Mouse (Mus musculus) liver, embryonic 13.5 days (tissue): ENCODE measurements at regions not wholly inside any gene's neighbourhood (a gene's known extent, or its start where the extent isn't known, plus 50 kb on each side); places are given as distances from the start of the nearest gene placed in this dataset.

Experiments
- ATAC-seq: fragments of 200-750 bp; cut with Nextera tagmentation; 2 replicates; pipeline ENCODE4 v1.8.0; 2017; ENCODE audit warnings: low read depth, mild to moderate bottlenecking, moderate number of reproducible peaks, moderate library complexity
- DNase-seq: peaks from one replicate; pipeline ENCODE4 v3.0.0; 2022
- H3K27ac ChIP-seq: fragments of 300-500 bp; sonication (generic); 2 replicates; pipeline ENCODE4 v1.5.1; 2015; ENCODE audit warnings: moderate library complexity, mild to moderate bottlenecking, inconsistent platforms
- H3K27me3 ChIP-seq: fragments of 300-500 bp; sonication (generic); 2 replicates; pipeline ENCODE4 v1.6.1; 2015; ENCODE audit warnings: mild to moderate bottlenecking, inconsistent platforms
- H3K36me3 ChIP-seq: fragments of 300-500 bp; sonication (generic); 2 replicates; pipeline ENCODE4 v1.6.1; 2015; ENCODE audit warnings: mild to moderate bottlenecking, inconsistent platforms
- H3K4me1 ChIP-seq: fragments of 300-500 bp; sonication (generic); replicated peaks from 2 replicates; pipeline ENCODE4 v1.6.1; 2015; ENCODE audit warnings: inconsistent platforms
- H3K4me2 ChIP-seq: fragments of 300-500 bp; sonication (generic); 2 replicates; pipeline ENCODE4 v1.6.1; 2015; ENCODE audit warnings: inconsistent platforms, mild to moderate bottlenecking, moderate library complexity
- H3K4me3 ChIP-seq: fragments of 300-500 bp; sonication (generic); replicated peaks from 2 replicates; pipeline ENCODE4 v1.5.1; 2015; ENCODE audit warnings: mild to moderate bottlenecking, inconsistent platforms
- H3K9ac ChIP-seq: fragments of 300-500 bp; sonication (generic); 2 replicates; pipeline ENCODE4 v1.6.1; 2015; ENCODE audit warnings: mild to moderate bottlenecking, inconsistent platforms
- H3K9me3 ChIP-seq: fragments of 300-500 bp; sonication (generic); replicated peaks from 2 replicates; pipeline ENCODE4 v1.6.1; 2016; ENCODE audit warnings: inconsistent platforms
- WGBS: fragments of 180-500 bp; shearing (Covaris S2); methylation state at CpG from one replicate; pipeline ENCODE4 v1.1.7; 2015; ENCODE audit not compliant: insufficient replicate concordance; 5-methylcytosine and 5-hydroxymethylcytosine counted together

- 49% methylated on average over 2 of the region's 2 CpGs for WGBS
- H3K4me2 ChIP-seq, result no peak overlapping the region
Observed at GRCm38 (mm10) chr3:52196936-52197246, 71.2 kb upstream of the Foxo1 start.

GRCm38 (mm10) chr3:52197982-52198750 lies 70.0 kb upstream of the Foxo1 start:
- H3K27ac ChIP-seq, result no peak overlapping the region
- DNase-seq, result no peak
- H3K4me3 ChIP-seq, result no peak overlapping the region

More at GRCm38 (mm10) chr3:52196936-52197246, 71.2 kb upstream of the Foxo1 start:
- no peak overlapping the region for H3K4me3 ChIP-seq
- H3K4me1 ChIP-seq, result peaks cover 18% of the 10 kb centered on the region
- H3K9ac ChIP-seq, result no peak overlapping the region
- no peaks in the 10 kb centered on the region for H3K9me3 ChIP-seq
- DNase-seq (no peak), ATAC-seq (no peak)
- no peak overlapping the region for H3K27ac ChIP-seq
- peaks cover 36% of the 10 kb centered on the region for H3K27me3 ChIP-seq
- no peaks in the 10 kb centered on the region for H3K36me3 ChIP-seq

GRCm38 (mm10) chr3:52198751-52199738 lies 69.1 kb upstream of the Foxo1 start:
- WGBS, result 20% methylated on average over 17 of the region's 17 CpGs
- no peak for ATAC-seq
- H3K4me1 ChIP-seq, result peaks cover 18% of the 10 kb centered on the region
- H3K36me3 ChIP-seq, result no peaks in the 10 kb centered on the region
- DNase-seq, result no peak
- H3K4me3 ChIP-seq, result no peak overlapping the region
- H3K4me2 ChIP-seq, result peak overlapping the region; percentile 36
- H3K9me3 ChIP-seq, result no peaks in the 10 kb centered on the region
- no peak overlapping the region for H3K27ac ChIP-seq
- H3K27me3 ChIP-seq, result peaks cover 36% of the 10 kb centered on the region
- H3K9ac ChIP-seq, result no peak overlapping the region

More at GRCm38 (mm10) chr3:52197982-52198750, 70.0 kb upstream of the Foxo1 start:
- Histone ChIP-seq H3K9ac (no peak overlapping the region), H3K27me3 (peaks cover 36% of the 10 kb centered on the region), H3K36me3 (no peaks in the 10 kb centered on the region), H3K4me1 (peaks cover 18% of the 10 kb centered on the region), H3K4me2 (peak overlapping the region; percentile 36; the same call in 1 of the 2 replicates), H3K9me3 (no peaks in the 10 kb centered on the region)
- no peak for ATAC-seq
- WGBS, result 36% methylated on average over 23 of the region's 23 CpGs

- no peaks in the 10 kb centered on the region for H3K36me3 ChIP-seq
- ATAC-seq, result no peak
- no peaks in the 10 kb centered on the region for H3K9me3 ChIP-seq
- no peak overlapping the region for H3K27ac ChIP-seq
- H3K9ac ChIP-seq, result no peak overlapping the region
- DNase-seq, result no peak
- peaks cover 18% of the 10 kb centered on the region for H3K4me1 ChIP-seq
- no peak overlapping the region for H3K4me2 ChIP-seq
- WGBS, result 61% methylated on average over 4 of the region's 4 CpGs
- H3K4me3 ChIP-seq, result no peak overlapping the region
- peaks cover 33% of the 10 kb centered on the region for H3K27me3 ChIP-seq
Observed at GRCm38 (mm10) chr3:52200106-52200505, 68.0 kb upstream of the Foxo1 start.

GRCm38 (mm10) chr3:52210556-52211302 lies 57.4 kb upstream of the Foxo1 start:
- H3K4me2 ChIP-seq, result peak overlapping the region; percentile 32
- no peaks in the 10 kb centered on the region; the same call in 1 of the 2 replicates for H3K4me1 ChIP-seq
- no peak overlapping the region for H3K4me3 ChIP-seq
- 23% methylated on average over 22 of the region's 24 CpGs for WGBS
- H3K27ac ChIP-seq, result no peak overlapping the region
- DNase-seq (no peak), ATAC-seq (no peak)
- H3K9ac ChIP-seq, result no peak overlapping the region
- no peaks in the 10 kb centered on the region for H3K9me3 ChIP-seq
- H3K27me3 ChIP-seq, result no peaks in the 10 kb centered on the region
- no peaks in the 10 kb centered on the region for H3K36me3 ChIP-seq

- no peak overlapping the region for H3K4me2 ChIP-seq
- no peaks in the 10 kb centered on the region; the same call in 1 of the 2 replicates for H3K4me1 ChIP-seq
- 25% methylated on average over 6 of the region's 6 CpGs for WGBS
- DNase-seq (no peak), ATAC-seq (no peak)
- H3K36me3 ChIP-seq, result no peaks in the 10 kb centered on the region
- H3K27me3 ChIP-seq, result no peaks in the 10 kb centered on the region
- H3K9me3 ChIP-seq, result no peaks in the 10 kb centered on the region
- no peak overlapping the region for H3K4me3 ChIP-seq
- H3K27ac ChIP-seq, result no peak overlapping the region
- H3K9ac ChIP-seq, result no peak overlapping the region
Observed at GRCm38 (mm10) chr3:52211303-52211695, 56.8 kb upstream of the Foxo1 start.

GRCm38 (mm10) chr3:52214114-52214513 lies 54.0 kb upstream of the Foxo1 start:
- Histone ChIP-seq H3K27ac (no peak overlapping the region), H3K36me3 (no peaks in the 10 kb centered on the region), H3K9ac (no peak overlapping the region), H3K4me1 (no peaks in the 10 kb centered on the region; the same call in 1 of the 2 replicates), H3K4me3 (no peak overlapping the region), H3K27me3 (no peaks in the 10 kb centered on the region), H3K9me3 (no peaks in the 10 kb centered on the region), H3K4me2 (no peak overlapping the region)
- ATAC-seq (no peak), DNase-seq (no peak)
- 87% methylated on average over 7 of the region's 7 CpGs for WGBS

- Histone ChIP-seq H3K4me2 (no peak overlapping the region), H3K36me3 (no peaks in the 10 kb centered on the region), H3K27me3 (no peaks in the 10 kb centered on the region), H3K4me1 (no peaks in the 10 kb centered on the region; the same call in 1 of the 2 replicates), H3K27ac (no peak overlapping the region), H3K9ac (no peak overlapping the region), H3K4me3 (no peak overlapping the region), H3K9me3 (no peaks in the 10 kb centered on the region)
- ATAC-seq (no peak), DNase-seq (no peak)
- WGBS, result 75% methylated on average over 9 of the region's 9 CpGs
Observed at GRCm38 (mm10) chr3:52215083-52215482, 53.1 kb upstream of the Foxo1 start.
